Mouse (Mus musculus) heart, embryonic 14.5 days (tissue): ENCODE measurements around the gene Egln2. TPM values are rescaled to one million over a fixed set of nuclear protein-coding genes. Genes with fewer than 3 reads are reported as not detected.

Experiments used
- ATAC-seq: fragments of 200-750 bp; cut with Nextera tagmentation; 2 replicates; pipeline ENCODE4 v1.8.0; 2017; ENCODE audit warnings: low read depth, moderate TSS enrichment; ENCODE audit not compliant: insufficient number of reproducible peaks, insufficient read depth, low FRiP score
- H3K27ac ChIP-seq, 2 experiments: fragments of 200-500 bp in 1 of 2; fragments of 300-500 bp in 1 of 2; sonication (generic) in 1 of 2; replicated peaks in 1 of 2; 2 replicates each; pipeline ENCODE4 v1.5.1; 2012 to 2014; ENCODE audit warnings: low read depth in 2 of 2, low read length in 2 of 2, control low read depth in 1 of 2, mild to moderate bottlenecking in 1 of 2, mixed read lengths in 1 of 2; ENCODE audit not compliant: control insufficient read depth in 1 of 2, insufficient read depth in 1 of 2
- H3K27me3 ChIP-seq: fragments of 300-500 bp; sonication (generic); 2 replicates; pipeline ENCODE4 v1.6.1; 2014; ENCODE audit warnings: mild to moderate bottlenecking, low read length, control low read depth; ENCODE audit not compliant: control insufficient read depth, insufficient read depth
- H3K36me3 ChIP-seq: fragments of 300-500 bp; sonication (generic); 2 replicates; pipeline ENCODE4 v1.6.1; 2014; ENCODE audit warnings: mild to moderate bottlenecking, control low read depth, low read length, mixed read lengths; ENCODE audit not compliant: control insufficient read depth, insufficient read depth
- H3K4me1 ChIP-seq, 2 experiments: fragments of 200-500 bp in 1 of 2; fragments of 300-500 bp in 1 of 2; sonication (generic) in 1 of 2; 2 replicates each; pipeline ENCODE4 v1.6.1; 2012 to 2014; ENCODE audit warnings: low read length in 2 of 2, control low read depth in 1 of 2, mixed read lengths in 1 of 2; ENCODE audit not compliant: control insufficient read depth in 2 of 2, insufficient read depth in 2 of 2
- H3K4me2 ChIP-seq: fragments of 300-500 bp; sonication (generic); 2 replicates; pipeline ENCODE4 v1.6.1; 2014; ENCODE audit warnings: mild to moderate bottlenecking, low read length
- H3K4me3 ChIP-seq, 2 experiments: fragments of 200-500 bp in 1 of 2; fragments of 300-500 bp in 1 of 2; sonication (generic) in 1 of 2; 2 replicates each; pipeline ENCODE4 v1.5.1; 2012 to 2014; ENCODE audit warnings: low read length in 2 of 2, mild to moderate bottlenecking in 2 of 2, control low read depth in 1 of 2, low read depth in 1 of 2, moderate library complexity in 1 of 2; ENCODE audit not compliant: control insufficient read depth in 1 of 2, insufficient read depth in 1 of 2
- H3K9ac ChIP-seq: fragments of 300-500 bp; sonication (generic); 2 replicates; pipeline ENCODE4 v1.6.1; 2014; ENCODE audit warnings: mild to moderate bottlenecking, low read length
- H3K9me3 ChIP-seq: fragments of 300-500 bp; sonication (generic); 2 replicates; pipeline ENCODE4 v1.6.1; 2016; ENCODE audit warnings: low read length, control low read depth; ENCODE audit not compliant: control insufficient read depth
- WGBS: fragments of 180-500 bp; shearing (Covaris S2); extraction: QIAGEN DNeasy Blood & Tissue Kit; methylation state at CpG from one replicate; pipeline ENCODE4 v1.1.7; 2014; 5-methylcytosine and 5-hydroxymethylcytosine counted together
- polyA plus RNA-seq: library from polyadenylated mRNA; unstranded; fragments of >200 nt; fragmentation: Nextera tagmentation; extraction: Ambion mirVana; gene quantifications from 2 replicates; pipeline ENCODE4 v1.2.1, GENCODE M21; 2014

The Egln2 gene
- polyA plus RNA-seq, 1 experiment from 2014 or later: 31.2 TPM

DNA sequence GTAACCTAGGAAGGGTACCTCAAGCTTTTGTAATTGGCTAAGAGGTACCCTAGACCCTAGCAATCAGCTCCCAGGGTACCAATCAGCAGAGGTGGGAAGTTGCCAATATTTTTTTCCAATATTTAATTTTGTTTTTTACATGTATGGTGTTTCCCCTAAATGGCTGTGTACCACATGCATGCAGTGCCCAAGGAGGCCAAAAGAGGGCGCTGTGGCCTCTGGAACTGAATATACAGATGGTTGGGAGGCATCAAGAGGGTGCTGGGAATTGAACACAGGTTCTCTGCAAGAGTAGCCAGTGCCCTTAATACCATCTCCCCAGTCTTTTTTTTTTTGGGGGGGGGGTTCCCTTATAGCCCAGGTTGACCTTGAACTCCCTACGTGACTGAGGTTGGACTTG is 35.2 kb downstream of the Egln2 start:
- H3K4me3 ChIP-seq: no peak overlapping the region
- H3K27me3 ChIP-seq: no peaks in the 10 kb centered on the region
- H3K4me1 ChIP-seq: peaks cover 0 to 3% of the 10 kb centered on the region in 2 experiments; a peak in 1 of 4 replicates
- no peaks in the 10 kb centered on the region for H3K36me3 ChIP-seq
- ATAC-seq: no peak
- no peak overlapping the region for H3K27ac ChIP-seq
- no peaks in the 10 kb centered on the region for H3K9me3 ChIP-seq
- H3K9ac ChIP-seq: no peak overlapping the region
- 64% methylated on average over 2 of the region's 2 CpGs for WGBS
- no peak overlapping the region for H3K4me2 ChIP-seq

GRCm38 (mm10) chr7:27130521-27131370 is 35.9 kb downstream of the Egln2 start:
- H3K9me3 ChIP-seq: no peaks in the 10 kb centered on the region
- no peak overlapping the region for H3K27ac ChIP-seq
- H3K9ac ChIP-seq: no peak overlapping the region
- H3K27me3 ChIP-seq: no peaks in the 10 kb centered on the region
- no peak overlapping the region for H3K4me2 ChIP-seq
- no peaks in the 10 kb centered on the region for H3K36me3 ChIP-seq
- no peak overlapping the region for H3K4me3 ChIP-seq
- H3K4me1 ChIP-seq: peaks cover 0 to 3% of the 10 kb centered on the region in 2 experiments; a peak in 1 of 4 replicates
- 83% methylated on average over 22 of the region's 22 CpGs for WGBS
- no peak for ATAC-seq

- H3K27ac ChIP-seq: no peak overlapping the region
- ATAC-seq: no peak
- H3K27me3 ChIP-seq: no peaks in the 10 kb centered on the region
- 83% methylated on average over 12 of the region's 12 CpGs for whole genome bisulfite sequencing
- H3K4me3 ChIP-seq: no peak overlapping the region
- no peak overlapping the region for H3K4me2 ChIP-seq
- H3K36me3 ChIP-seq: no peaks in the 10 kb centered on the region
- H3K9ac ChIP-seq: no peak overlapping the region
- peaks cover 0 to 3% of the 10 kb centered on the region in 2 experiments; a peak in 1 of 4 replicates for H3K4me1 ChIP-seq
- no peaks in the 10 kb centered on the region for H3K9me3 ChIP-seq
These were observed 36.8 kb downstream of the Egln2 start for GRCm38 (mm10) chr7:27129811-27130210.

- no peak overlapping the region for H3K4me3 ChIP-seq
- ATAC-seq: no peak
- H3K27ac ChIP-seq: no peak overlapping the region
- no peaks in the 10 kb centered on the region for H3K9me3 ChIP-seq
- H3K27me3 ChIP-seq: no peaks in the 10 kb centered on the region
- no peak overlapping the region for H3K4me2 ChIP-seq
- no peaks in the 10 kb centered on the region for H3K36me3 ChIP-seq
- H3K9ac ChIP-seq: no peak overlapping the region
- H3K4me1 ChIP-seq: peaks cover 0 to 3% of the 10 kb centered on the region in 2 experiments; a peak in 1 of 4 replicates
- 55% methylated on average over 13 of the region's 13 CpGs for WGBS
These were observed 37.7 kb downstream of the Egln2 start for GRCm38 (mm10) chr7:27128946-27129345.

DNA sequence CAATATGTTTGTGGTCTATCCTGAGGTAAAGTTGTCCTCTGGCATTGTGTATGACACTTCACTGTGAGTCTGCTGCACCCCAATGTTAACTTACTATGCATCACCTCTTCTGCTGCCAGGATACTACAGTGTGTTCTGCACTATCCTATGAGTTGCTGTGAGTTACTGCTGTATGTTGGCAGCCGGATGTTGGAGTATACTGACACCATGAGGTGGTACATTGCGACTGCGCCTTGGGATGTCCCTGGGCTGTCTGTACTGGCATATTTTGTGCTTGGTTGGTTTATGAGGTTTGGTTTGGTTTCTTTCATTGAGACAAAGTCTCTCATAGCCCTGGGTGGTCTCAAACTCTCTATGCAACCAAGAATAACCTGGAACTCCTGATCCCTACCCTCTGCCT is 38.4 kb downstream of the Egln2 start:
- Histone ChIP-seq H3K27ac (no peak overlapping the region), H3K4me2 (no peak overlapping the region), H3K4me3 (no peak overlapping the region), H3K9me3 (no peaks in the 10 kb centered on the region), H3K27me3 (no peaks in the 10 kb centered on the region), H3K9ac (no peak overlapping the region), H3K36me3 (no peaks in the 10 kb centered on the region), H3K4me1 (peaks cover 0 to 3% of the 10 kb centered on the region in 2 experiments; a peak in 1 of 4 replicates)
- ATAC-seq: no peak
- WGBS: 38% methylated on average over 3 of the region's 3 CpGs

- Histone ChIP-seq H3K27me3 (no peaks in the 10 kb centered on the region), H3K27ac (no peak overlapping the region), H3K4me2 (no peak overlapping the region), H3K4me3 (no peak overlapping the region), H3K9ac (no peak overlapping the region), H3K4me1 (no peaks in the 10 kb centered on the region), H3K9me3 (no peaks in the 10 kb centered on the region), H3K36me3 (no peaks in the 10 kb centered on the region)
- 63% methylated on average over 4 of the region's 4 CpGs for WGBS
- ATAC-seq: no peak
These were observed 41.6 kb downstream of the Egln2 start for GRCm38 (mm10) chr7:27124969-27125368.

DNA sequence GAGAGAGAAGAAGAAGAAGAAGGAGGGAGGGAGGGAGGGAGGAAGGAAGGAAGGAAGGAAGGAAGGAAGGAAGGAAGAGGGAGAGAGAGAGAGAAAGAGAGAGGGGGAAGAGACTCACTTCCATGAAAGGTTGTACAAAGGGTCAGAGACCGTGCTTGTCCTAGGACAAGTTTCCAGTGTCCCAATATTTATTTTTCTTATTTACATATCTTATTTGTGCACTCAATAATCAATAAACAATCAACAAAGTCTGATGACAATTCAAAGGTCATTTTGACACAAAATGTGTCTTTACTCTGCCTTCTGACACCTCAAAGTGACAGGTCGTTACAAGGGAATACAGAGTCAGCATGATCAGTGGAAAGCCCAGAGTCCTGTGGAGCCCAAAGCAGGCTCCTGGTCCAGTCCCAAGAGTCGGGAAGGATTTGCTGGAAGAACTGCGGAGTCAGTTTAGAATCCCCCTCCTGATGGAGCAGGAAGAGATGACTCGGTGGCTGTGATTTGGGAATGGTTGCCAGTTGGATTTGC is 42.2 kb downstream of the Egln2 start:
- Histone ChIP-seq H3K27ac (no peak overlapping the region), H3K9me3 (no peaks in the 10 kb centered on the region), H3K4me1 (no peaks in the 10 kb centered on the region), H3K27me3 (no peaks in the 10 kb centered on the region), H3K4me3 (no peak overlapping the region), H3K4me2 (no peak overlapping the region), H3K36me3 (no peaks in the 10 kb centered on the region), H3K9ac (no peak overlapping the region)
- 65% methylated on average over 5 of the region's 5 CpGs for WGBS
- ATAC-seq: no peak
